Mouse (Mus musculus) heart, embryonic 14.5 days (tissue): Measurements from ENCODE around the gene Tbl2. TPM values are rescaled to one million over a fixed set of nuclear protein-coding genes. Genes with fewer than 3 reads are reported as not detected.

Experiments used
- ATAC-seq: fragments of 200-750 bp; cut with Nextera tagmentation; 2 replicates; pipeline ENCODE4 v1.8.0; 2017; ENCODE audit warnings: low read depth, moderate TSS enrichment; ENCODE audit not compliant: insufficient number of reproducible peaks, insufficient read depth, low FRiP score
- H3K27ac ChIP-seq, 2 experiments: fragments of 200-500 bp in 1 of 2; fragments of 300-500 bp in 1 of 2; sonication (generic) in 1 of 2; replicated peaks in 1 of 2; 2 replicates each; pipeline ENCODE4 v1.5.1; 2012 to 2014; ENCODE audit warnings: low read depth in 2 of 2, low read length in 2 of 2, control low read depth in 1 of 2, mild to moderate bottlenecking in 1 of 2, mixed read lengths in 1 of 2; ENCODE audit not compliant: control insufficient read depth in 1 of 2, insufficient read depth in 1 of 2
- H3K27me3 ChIP-seq: fragments of 300-500 bp; sonication (generic); 2 replicates; pipeline ENCODE4 v1.6.1; 2014; ENCODE audit warnings: mild to moderate bottlenecking, low read length, control low read depth; ENCODE audit not compliant: control insufficient read depth, insufficient read depth
- H3K36me3 ChIP-seq: fragments of 300-500 bp; sonication (generic); 2 replicates; pipeline ENCODE4 v1.6.1; 2014; ENCODE audit warnings: mild to moderate bottlenecking, control low read depth, low read length, mixed read lengths; ENCODE audit not compliant: control insufficient read depth, insufficient read depth
- H3K4me1 ChIP-seq, 2 experiments: fragments of 200-500 bp in 1 of 2; fragments of 300-500 bp in 1 of 2; sonication (generic) in 1 of 2; 2 replicates each; pipeline ENCODE4 v1.6.1; 2012 to 2014; ENCODE audit warnings: low read length in 2 of 2, control low read depth in 1 of 2, mixed read lengths in 1 of 2; ENCODE audit not compliant: control insufficient read depth in 2 of 2, insufficient read depth in 2 of 2
- H3K4me2 ChIP-seq: fragments of 300-500 bp; sonication (generic); 2 replicates; pipeline ENCODE4 v1.6.1; 2014; ENCODE audit warnings: mild to moderate bottlenecking, low read length
- H3K4me3 ChIP-seq, 2 experiments: fragments of 200-500 bp in 1 of 2; fragments of 300-500 bp in 1 of 2; sonication (generic) in 1 of 2; 2 replicates each; pipeline ENCODE4 v1.5.1; 2012 to 2014; ENCODE audit warnings: low read length in 2 of 2, mild to moderate bottlenecking in 2 of 2, control low read depth in 1 of 2, low read depth in 1 of 2, moderate library complexity in 1 of 2; ENCODE audit not compliant: control insufficient read depth in 1 of 2, insufficient read depth in 1 of 2
- H3K9ac ChIP-seq: fragments of 300-500 bp; sonication (generic); 2 replicates; pipeline ENCODE4 v1.6.1; 2014; ENCODE audit warnings: mild to moderate bottlenecking, low read length
- H3K9me3 ChIP-seq: fragments of 300-500 bp; sonication (generic); 2 replicates; pipeline ENCODE4 v1.6.1; 2016; ENCODE audit warnings: low read length, control low read depth; ENCODE audit not compliant: control insufficient read depth
- WGBS: fragments of 180-500 bp; shearing (Covaris S2); extraction: QIAGEN DNeasy Blood & Tissue Kit; methylation state at CpG from one replicate; pipeline ENCODE4 v1.1.7; 2014; 5-methylcytosine and 5-hydroxymethylcytosine counted together
- polyA plus RNA-seq: library from polyadenylated mRNA; unstranded; fragments of >200 nt; fragmentation: Nextera tagmentation; extraction: Ambion mirVana; gene quantifications from 2 replicates; pipeline ENCODE4 v1.2.1, GENCODE M21; 2014

The Tbl2 gene
- polyA plus RNA-seq, 1 experiment from 2014 or later: 20.0 TPM

DNA sequence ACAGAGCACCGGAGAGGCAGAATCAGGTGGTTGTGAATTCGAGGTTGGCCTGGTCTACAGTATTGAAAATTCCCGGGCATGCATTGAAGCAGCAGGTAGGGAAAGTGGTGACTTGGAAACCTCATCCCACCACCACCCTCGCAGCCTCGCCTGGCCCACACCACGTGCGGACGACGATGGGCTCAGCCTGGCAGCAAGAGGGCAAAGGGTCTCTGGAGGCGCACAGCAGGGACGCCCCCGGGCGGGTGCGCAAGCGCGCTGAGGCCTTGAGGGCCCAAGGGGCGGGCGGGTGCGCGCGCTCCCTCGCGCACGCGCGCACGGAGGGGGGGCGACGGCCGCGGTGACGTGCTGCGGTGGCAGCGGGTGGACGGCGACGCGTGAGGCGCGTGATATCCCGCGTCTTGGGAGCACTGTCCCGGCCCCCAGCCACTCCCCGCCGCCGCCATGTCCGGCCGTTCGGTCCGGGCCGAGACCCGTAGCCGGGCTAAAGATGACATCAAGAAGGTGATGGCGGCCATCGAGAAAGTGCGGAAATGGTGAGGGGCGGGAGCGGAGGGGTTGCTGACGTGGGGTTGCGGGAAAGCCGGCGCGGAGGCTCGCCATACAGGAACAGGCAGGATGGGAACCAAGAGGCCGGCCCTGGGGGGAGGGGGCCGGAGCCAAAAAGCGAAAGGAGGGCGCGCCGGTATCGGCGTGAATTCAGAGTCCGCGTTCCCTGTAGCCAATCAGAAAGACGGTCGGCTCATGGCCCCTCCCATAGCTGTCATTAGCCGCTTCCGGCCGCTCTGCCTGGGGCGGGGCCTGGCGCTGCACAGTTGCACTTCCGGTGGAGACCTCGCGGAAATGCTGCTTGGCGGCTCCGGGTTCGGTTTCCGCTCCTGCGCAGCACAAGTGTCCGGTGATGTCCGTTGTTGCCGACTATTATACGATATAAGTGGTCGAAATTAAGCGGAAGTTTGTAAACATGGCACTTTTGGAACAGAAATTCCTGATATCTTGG lies 18.9 kb downstream of the Tbl2 start, which contains the start of gene Bcl7b:
Gene Bcl7b, plus strand, starts transcription at position 221 of the 1,000 bp plus-strand sequence.
- Histone ChIP-seq H3K9ac (peak within 1 kb of the TSS; percentile 93), H3K27ac (peak within 1 kb of the TSS; percentile 87 to 98), H3K9me3 (no peaks in the 10 kb centered on the region), H3K4me1 (peaks cover 4 to 5% of the 10 kb centered on the region in 2 experiments; a peak in 3 of 4 replicates), H3K36me3 (peaks cover 40% of the 10 kb centered on the region), H3K27me3 (no peaks in the 10 kb centered on the region), H3K4me2 (peak within 1 kb of the TSS; percentile 96), H3K4me3 (peak within 1 kb of the TSS; percentile 57 to 76)
- 3% methylated on average over 73 of the region's 95 CpGs for WGBS
- peak; percentile 97 for ATAC-seq

DNA sequence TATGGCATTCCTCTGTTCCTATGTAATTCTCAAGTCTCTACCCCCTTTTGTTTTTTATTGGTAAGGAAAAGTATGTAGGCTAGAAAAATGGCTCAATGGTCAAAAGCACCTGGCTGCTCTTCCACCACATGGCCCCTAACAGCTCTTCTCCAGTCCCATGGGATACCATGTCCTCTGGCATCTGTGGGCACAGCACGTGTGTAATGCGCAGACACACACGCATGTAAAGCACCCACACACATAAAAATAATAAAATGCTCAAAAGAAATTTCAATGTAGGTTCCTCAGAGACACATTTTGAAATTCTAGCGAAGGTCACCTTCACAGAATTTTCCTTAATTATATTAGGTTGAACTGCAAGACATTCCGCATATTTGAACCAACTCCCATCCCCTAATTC lies 20.0 kb downstream of the Tbl2 start:
- 94% methylated on average over 5 of the region's 5 CpGs for WGBS
- H3K27me3 ChIP-seq: no peaks in the 10 kb centered on the region
- H3K9ac ChIP-seq: peak overlapping the region; percentile 93
- no peak for ATAC-seq
- H3K27ac ChIP-seq: peak overlapping the region; percentile 16 to 98; a peak in 2 of 4 replicates
- H3K9me3 ChIP-seq: no peaks in the 10 kb centered on the region
- H3K4me1 ChIP-seq: peaks cover 4 to 5% of the 10 kb centered on the region in 2 experiments; a peak in 3 of 4 replicates
- H3K4me3 ChIP-seq: peak overlapping the region; percentile 57 to 76
- peak overlapping the region; percentile 96 for H3K4me2 ChIP-seq
- peaks cover 46% of the 10 kb centered on the region for H3K36me3 ChIP-seq

DNA sequence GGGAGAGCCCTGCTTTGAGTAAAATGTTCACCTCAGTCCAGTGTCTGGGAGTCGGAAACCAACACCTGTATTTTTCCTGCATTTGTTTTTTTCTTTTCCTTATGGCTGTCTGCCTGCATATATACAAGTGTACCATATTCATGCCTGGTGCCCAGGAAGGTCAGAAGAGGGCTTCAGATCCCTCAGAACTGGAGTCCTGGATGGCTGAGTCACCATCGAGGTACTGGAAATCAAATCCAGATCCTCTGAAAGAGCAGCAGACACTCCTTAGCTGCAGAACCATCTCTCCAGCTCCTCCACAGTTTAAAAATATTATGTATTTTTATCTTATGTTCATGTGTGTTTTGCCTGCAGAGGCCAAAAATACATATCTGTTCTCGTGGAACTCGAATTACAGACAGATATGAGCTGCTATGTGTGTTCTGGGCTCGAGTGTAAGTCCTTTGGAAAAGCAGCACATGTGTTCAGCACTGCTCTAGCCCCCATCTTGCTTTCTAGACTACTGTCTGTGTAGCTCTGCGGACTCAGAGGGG lies 22.3 kb downstream of the Tbl2 start:
- no peak for ATAC-seq
- 88% methylated on average over 6 of the region's 6 CpGs for WGBS
- H3K9me3 ChIP-seq: no peaks in the 10 kb centered on the region
- peaks cover 65% of the 10 kb centered on the region for H3K36me3 ChIP-seq
- H3K4me3 ChIP-seq: no peak overlapping the region
- H3K27ac ChIP-seq: no peak overlapping the region
- H3K9ac ChIP-seq: no peak overlapping the region
- H3K27me3 ChIP-seq: no peaks in the 10 kb centered on the region
- H3K4me2 ChIP-seq: no peak overlapping the region
- H3K4me1 ChIP-seq: peaks cover 4 to 5% of the 10 kb centered on the region in 2 experiments; a peak in 3 of 4 replicates

DNA sequence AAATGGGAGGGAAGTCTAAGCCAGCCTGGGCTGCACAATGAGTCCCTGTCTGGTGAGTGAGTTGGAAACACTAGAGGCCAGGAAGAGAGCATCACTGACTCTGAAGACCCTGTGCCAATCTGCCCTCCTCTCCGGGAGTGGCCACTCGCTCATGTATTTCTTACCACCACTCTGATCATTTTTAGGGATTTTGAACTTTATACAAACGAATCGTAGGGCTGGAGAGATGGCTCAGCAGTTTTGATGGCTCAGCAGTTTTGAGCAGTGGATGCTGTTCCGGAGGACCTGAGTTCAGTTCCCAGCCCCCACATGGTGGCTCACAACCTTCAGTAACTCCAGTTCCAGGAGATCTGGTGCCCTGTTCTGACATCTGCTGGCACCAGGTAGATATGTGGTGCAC lies 23.5 kb downstream of the Tbl2 start:
- H3K4me2 ChIP-seq: no peak overlapping the region
- no peaks in the 10 kb centered on the region for H3K9me3 ChIP-seq
- WGBS: 95% methylated on average over 5 of the region's 5 CpGs
- H3K9ac ChIP-seq: no peak overlapping the region
- no peak overlapping the region for H3K27ac ChIP-seq
- no peaks in the 10 kb centered on the region for H3K27me3 ChIP-seq
- H3K36me3 ChIP-seq: peaks cover 77% of the 10 kb centered on the region
- no peak overlapping the region for H3K4me3 ChIP-seq
- peaks cover 2 to 5% of the 10 kb centered on the region in 2 experiments; a peak in 3 of 4 replicates for H3K4me1 ChIP-seq
- ATAC-seq: no peak

DNA sequence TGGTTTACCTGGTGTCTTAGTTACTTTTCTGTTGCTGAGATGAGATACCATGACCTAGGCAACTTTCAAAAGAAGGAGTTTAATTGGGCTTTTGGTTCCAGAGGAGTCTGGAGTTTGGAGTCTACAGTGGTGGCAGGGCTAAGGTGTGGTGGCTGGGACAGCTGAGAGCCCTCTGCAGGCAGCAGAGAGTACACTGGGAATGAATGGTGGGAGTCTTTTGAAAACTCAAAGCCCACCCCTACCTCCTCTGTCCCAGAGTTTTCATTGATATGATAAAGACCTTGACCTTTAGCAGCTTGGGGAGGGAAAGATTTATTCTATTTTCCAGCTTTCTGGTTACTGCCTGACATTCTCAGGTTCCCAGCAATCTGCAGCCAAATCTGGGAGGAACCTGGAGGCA lies 25.6 kb downstream of the Tbl2 start:
- no peak overlapping the region for H3K4me3 ChIP-seq
- no peaks in the 10 kb centered on the region; a peak in 2 of 4 replicates for H3K4me1 ChIP-seq
- H3K36me3 ChIP-seq: peaks cover 96% of the 10 kb centered on the region
- H3K4me2 ChIP-seq: no peak overlapping the region
- H3K27me3 ChIP-seq: no peaks in the 10 kb centered on the region
- no peak overlapping the region for H3K27ac ChIP-seq
- ATAC-seq: no peak
- H3K9ac ChIP-seq: no peak overlapping the region
- H3K9me3 ChIP-seq: no peaks in the 10 kb centered on the region

DNA sequence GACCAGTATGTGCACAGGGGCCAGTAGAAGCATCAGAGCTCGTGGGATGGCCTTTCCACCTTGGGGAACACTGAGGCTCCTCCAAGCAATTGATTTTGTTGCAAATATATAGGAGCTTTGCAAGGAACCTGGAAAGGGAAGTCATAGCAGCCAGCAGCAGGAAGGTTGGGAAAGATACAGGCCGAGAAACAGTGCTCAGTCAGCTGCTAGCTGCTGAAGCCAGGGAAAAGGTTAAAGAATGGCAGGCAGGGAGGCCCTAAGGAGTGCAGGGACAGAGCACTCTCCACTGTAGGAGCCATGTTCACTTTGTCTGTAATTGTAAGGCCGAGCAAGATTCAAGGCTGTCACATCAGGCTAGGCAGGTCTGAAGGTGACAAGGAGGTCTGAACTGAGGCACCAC lies 29.1 kb downstream of the Tbl2 start:
- Histone ChIP-seq H3K4me1 (no peaks in the 10 kb centered on the region), H3K27ac (peak overlapping the region in 1 of 2 experiments; percentile 21; a peak in 1 of 4 replicates), H3K9ac (no peak overlapping the region), H3K27me3 (no peaks in the 10 kb centered on the region), H3K4me3 (no peak overlapping the region), H3K9me3 (no peaks in the 10 kb centered on the region), H3K36me3 (peaks cover 90% of the 10 kb centered on the region), H3K4me2 (no peak overlapping the region)
- no peak for ATAC-seq
- WGBS: 73% methylated on average over 3 of the region's 3 CpGs

DNA sequence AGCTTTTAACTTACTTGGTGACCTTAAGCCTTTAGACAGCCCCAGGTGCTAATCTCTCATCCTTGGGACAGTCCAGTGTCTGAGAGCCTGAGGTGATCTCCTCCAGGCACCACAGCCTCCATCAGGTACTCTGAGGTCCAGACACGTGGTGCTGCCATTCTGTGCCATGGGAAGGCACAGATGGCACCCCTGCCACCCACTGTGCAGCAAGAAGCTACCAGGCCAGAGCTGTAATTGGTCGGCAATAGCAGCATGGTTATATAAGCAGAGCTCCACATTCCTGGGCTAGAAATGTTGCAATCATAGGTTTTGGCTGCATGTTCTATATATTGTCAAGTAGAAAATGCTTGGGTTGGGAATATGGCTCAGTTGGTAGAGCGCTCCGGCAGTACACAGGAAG lies 29.5 kb downstream of the Tbl2 start:
- H3K27ac ChIP-seq: no peak overlapping the region
- peaks cover 85% of the 10 kb centered on the region for H3K36me3 ChIP-seq
- H3K4me2 ChIP-seq: no peak overlapping the region
- H3K4me1 ChIP-seq: no peaks in the 10 kb centered on the region
- ATAC-seq: no peak
- H3K9me3 ChIP-seq: no peaks in the 10 kb centered on the region
- no peak overlapping the region for H3K9ac ChIP-seq
- WGBS: 94% methylated on average over 4 of the region's 4 CpGs
- H3K27me3 ChIP-seq: no peaks in the 10 kb centered on the region
- H3K4me3 ChIP-seq: no peak overlapping the region
